In the genomic region with DNA sequence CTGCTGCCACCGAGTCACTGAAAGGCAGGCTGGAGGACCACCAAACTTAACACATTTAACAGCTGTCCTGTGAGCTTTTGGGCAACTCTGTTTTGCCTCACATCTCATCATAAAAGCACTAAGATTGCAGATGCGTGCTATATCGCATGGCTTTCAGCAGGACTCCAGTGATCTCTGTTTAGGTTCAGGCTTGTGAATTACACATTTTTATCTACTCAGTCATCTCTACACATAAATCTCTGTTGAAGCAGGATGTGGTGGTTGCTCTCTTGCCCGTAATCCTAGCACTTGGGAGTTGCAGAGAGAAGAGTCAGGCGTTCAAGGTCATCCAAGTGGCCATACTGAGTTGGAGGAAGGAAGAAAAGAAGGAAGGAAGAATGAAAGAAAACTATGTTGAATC, we compare ENCODE assay signal across 16 mouse cellular contexts. TPM values are rescaled to one million over a fixed set of nuclear protein-coding genes. Genes with fewer than 3 reads are reported as not detected.
A peak's percentile ranks its signal among the peaks of the same experiment; 100 is the strongest.
DNase-seq lines count a peak whose midpoint lies in the region; ATAC-seq and TF ChIP-seq lines count a peak whose summit lies in the region.
"Had no signal": no experiment of that assay in that cellular context is flagged by ENCODE, and none has a peak within 500 bp of the region (broad histone marks: within the 10 kb centered on the region; RNA-seq: fewer than 3 reads in every experiment).

No protein-coding gene starts in this region.

- no peak for ATAC-seq in heart, embryonic 13.5 days (ENCODE audit: extremely low read depth, insufficient number of reproducible peaks, low FRiP score, low TSS enrichment)
- ATAC-seq in megakaryocyte, adult 5-6 weeks (ENCODE audit: poor library complexity, severe bottlenecking): peak; percentile 8; the same call in 1 of the 2 replicates
- no peak for ATAC-seq in megakaryocyte-erythroid progenitor cell, adult 5-6 weeks (replicated peaks; ENCODE audit: low FRiP score, low TSS enrichment, poor library complexity, severe bottlenecking)

- TF ChIP-seq POLR2A in heart, adult 2 months (IDR thresholded peaks at IDR 0.05; ENCODE audit: insufficient read depth, low read depth, low read length): no peak
- TF ChIP-seq POLR2A in MEL (IDR thresholded peaks at IDR 0.05; ENCODE audit: control insufficient read depth in 1 of 2, insufficient read depth in 1 of 2, low read depth in 1 of 2, low read length in 2 of 2, poor library complexity in 1 of 2): no peak

- DNase-seq in heart, adult 2 months: no peak
- DNase-seq in 416B (ENCODE audit: low read depth): peak; percentile 82
- DNase-seq in MEL (ENCODE audit: low read depth, low spot score): no peak
- DNase-seq in left cerebral cortex, postnatal 25 days (ENCODE audit: low spot score in 2 of 2): no peak
- DNase-seq: cerebellum, postnatal 36 days; gastrocnemius, postnatal 25 days; kidney, adult 18-20 months; kidney, postnatal 4 days had no signal

- TF ChIP-seq CTCF in heart, adult 2 months (IDR thresholded peaks at IDR 0.05): no peak
- no peak for TF ChIP-seq CTCF in MEL (IDR thresholded peaks at IDR 0.05 in 2 of 3, conservative IDR thresholded peaks at IDR 0.05 in 1 of 3; ENCODE audit: control insufficient read depth in 1 of 3, insufficient read depth in 1 of 3, low read depth in 2 of 3, low read length in 3 of 3, poor library complexity in 1 of 3, severe bottlenecking in 1 of 3)

- H3K27ac ChIP-seq in heart, embryonic 13.5 days (replicated peaks): peak overlapping the region; percentile 36
- no peak overlapping the region for H3K27ac ChIP-seq in heart, adult 2 months
- 0 out of 2 replicates have a peak overlapping the region, but pooled peaks have one; percentile 11 for H3K27ac ChIP-seq in MEL (ENCODE audit: control insufficient read depth, low read depth, low read length)
- H3K27ac ChIP-seq: embryonic facial prominence, embryonic 12.5 days; forebrain, embryonic 10.5 days; hindbrain, embryonic 10.5 days; limb, embryonic 13.5 days had no signal

- peaks cover 2% of the 10 kb centered on the region; the same call in 1 of the 2 replicates for H3K9me3 ChIP-seq in heart, embryonic 13.5 days
- H3K9me3 ChIP-seq in MEL (replicated peaks; ENCODE audit: insufficient read depth, low read length): no peaks in the 10 kb centered on the region
- H3K9me3 ChIP-seq: embryonic facial prominence, embryonic 12.5 days had no signal

- whole genome bisulfite sequencing in heart, embryonic 13.5 days: 76% methylated on average over 5 of the region's 5 CpGs
- 70% methylated on average over 5 of the region's 5 CpGs for WGBS in heart, adult 2 months

- H3K4me3 ChIP-seq in heart, embryonic 13.5 days: no peak overlapping the region
- no peak overlapping the region for H3K4me3 ChIP-seq in heart, adult 2 months
- H3K4me3 ChIP-seq in MEL (ENCODE audit: control insufficient read depth in 1 of 2, insufficient read depth in 1 of 2, low read depth in 2 of 2, low read length in 2 of 2): no peak overlapping the region
- H3K4me3 ChIP-seq: embryonic facial prominence, embryonic 12.5 days; forebrain, embryonic 10.5 days; hindbrain, embryonic 10.5 days; limb, embryonic 13.5 days had no signal

- no peak for TF ChIP-seq EP300 in heart, adult 2 months (IDR thresholded peaks at IDR 0.05; ENCODE audit: insufficient read depth, low read depth, low read length)
- no peak for TF ChIP-seq EP300 in MEL (IDR thresholded peaks at IDR 0.05; ENCODE audit: low read depth in 1 of 2, low read length in 2 of 2)

- intact Hi-C loops in heart, adult 2 months (cut with DNase I): loop anchor here (2.0 kb wide), 1 partner anchor 21 kb away; no protein-coding TSS in a partner anchor
- intact Hi-C loops in left cerebral cortex, postnatal 25 days (cut with DNase I): no loop called here

- H3K27me3 ChIP-seq in heart, embryonic 13.5 days (replicated peaks): no peaks in the 10 kb centered on the region
- H3K27me3 ChIP-seq in heart, adult 2 months (ENCODE audit: control insufficient read depth, insufficient read depth, low read length): no peaks in the 10 kb centered on the region
- H3K27me3 ChIP-seq in MEL (ENCODE audit: control insufficient read depth in 1 of 2, insufficient read depth in 2 of 2, low read length in 2 of 2): no peaks in the 10 kb centered on the region
- H3K27me3 ChIP-seq: CH12.LX; embryonic facial prominence, embryonic 12.5 days; limb, embryonic 13.5 days had no signal

- H3K36me3 ChIP-seq in heart, embryonic 13.5 days: no peaks in the 10 kb centered on the region
- H3K36me3 ChIP-seq in heart, adult 2 months (ENCODE audit: control insufficient read depth, insufficient read depth, low read length): no peaks in the 10 kb centered on the region
- H3K36me3 ChIP-seq in MEL (ENCODE audit: control insufficient read depth in 1 of 2, insufficient read depth in 2 of 2, low read length in 2 of 2): peaks cover 0 to 7% of the 10 kb centered on the region in 2 experiments; a peak in 2 of 4 replicates
- H3K36me3 ChIP-seq: embryonic facial prominence, embryonic 12.5 days; forebrain, embryonic 10.5 days; hindbrain, embryonic 10.5 days; limb, embryonic 13.5 days had no signal

- TF ChIP-seq RAD21 in MEL (IDR thresholded peaks at IDR 0.05; ENCODE audit: low read depth, low read length): no peak

- H3K79me2 ChIP-seq in heart, adult 2 months (replicated peaks; ENCODE audit: control insufficient read depth, insufficient read depth, low read length): no peaks in the 10 kb centered on the region
- H3K79me2 ChIP-seq in MEL (ENCODE audit: control insufficient read depth, insufficient read depth, low read length, poor library complexity): no peaks in the 10 kb centered on the region

- no peak overlapping the region for H3K4me2 ChIP-seq in heart, embryonic 13.5 days
- H3K4me2 ChIP-seq: embryonic facial prominence, embryonic 12.5 days; limb, embryonic 13.5 days had no signal

- no peak overlapping the region for H3K9ac ChIP-seq in heart, embryonic 13.5 days
- H3K9ac ChIP-seq in heart, adult 2 months (ENCODE audit: low read depth, low read length): no peak overlapping the region
- no peak overlapping the region for H3K9ac ChIP-seq in MEL (ENCODE audit: control insufficient read depth, low read depth, low read length, poor library complexity, severe bottlenecking)
- H3K9ac ChIP-seq: embryonic facial prominence, embryonic 12.5 days; limb, embryonic 13.5 days had no signal

- H3K4me1 ChIP-seq in heart, embryonic 13.5 days: peaks cover 16% of the 10 kb centered on the region
- H3K4me1 ChIP-seq in heart, adult 2 months (ENCODE audit: control insufficient read depth, insufficient read depth, low read length): peaks cover 6% of the 10 kb centered on the region
- peaks cover 0 to 14% of the 10 kb centered on the region in 2 experiments; a peak in 2 of 4 replicates for H3K4me1 ChIP-seq in MEL (ENCODE audit: control insufficient read depth in 1 of 2, insufficient read depth in 2 of 2, low read length in 2 of 2)
- H3K4me1 ChIP-seq: embryonic facial prominence, embryonic 12.5 days; limb, embryonic 13.5 days had no signal

TF ChIP-seq in MEL, 35 proteins besides CTCF, POLR2A, EP300 and RAD21:
- no peak for TF ChIP-seq MAFK (IDR thresholded peaks at IDR 0.05; ENCODE audit: borderline replicate concordance, low read depth, low read length)
- no peak for TF ChIP-seq GATA1 (IDR thresholded peaks at IDR 0.05; ENCODE audit: low read depth, low read length)
- no peak for TF ChIP-seq NRF1 (IDR thresholded peaks at IDR 0.05; ENCODE audit: insufficient read depth, low read depth, low read length, poor library complexity, severe bottlenecking)
- no peak for TF ChIP-seq TCF12 (IDR thresholded peaks at IDR 0.05; ENCODE audit: low read depth, low read length)
- TF ChIP-seq ELF1 (IDR thresholded peaks at IDR 0.05; ENCODE audit: low read depth, low read length): no peak
- no peak for TF ChIP-seq MXI1 (IDR thresholded peaks at IDR 0.05; ENCODE audit: low read depth, low read length)
- TF ChIP-seq ZKSCAN1 (IDR thresholded peaks at IDR 0.05; ENCODE audit: low read depth, low read length): no peak
- TF ChIP-seq USF2 (IDR thresholded peaks at IDR 0.05; ENCODE audit: borderline replicate concordance in 1 of 2, insufficient read depth in 1 of 2, low read depth in 1 of 2, low read length in 2 of 2): no peak
- no peak for TF ChIP-seq ZNF384 (IDR thresholded peaks at IDR 0.05; ENCODE audit: low read depth, low read length)
- TF ChIP-seq MEF2A (IDR thresholded peaks at IDR 0.05; ENCODE audit: extremely low read depth, insufficient replicate concordance, low read depth, low read length, poor library complexity, severe bottlenecking): no peak
- no peak for TF ChIP-seq SMC3 (IDR thresholded peaks at IDR 0.05; ENCODE audit: low read depth, low read length)
- no peak for TF ChIP-seq ETS1 (IDR thresholded peaks at IDR 0.05; ENCODE audit: low read depth, low read length)
- TF ChIP-seq NELFE (IDR thresholded peaks at IDR 0.05; ENCODE audit: low read depth, low read length): no peak
- TF ChIP-seq SIN3A (IDR thresholded peaks at IDR 0.05; ENCODE audit: low read length): no peak
- TF ChIP-seq POLR2AphosphoS2 (IDR thresholded peaks at IDR 0.05; ENCODE audit: low read length): no peak
- TF ChIP-seq POLR2AphosphoS5 (IDR thresholded peaks at IDR 0.05; ENCODE audit: borderline replicate concordance, low read depth, low read length): no peak
- no peak for TF ChIP-seq CHD1 (IDR thresholded peaks at IDR 0.05; ENCODE audit: low read depth, low read length)
- no peak for TF ChIP-seq USF1 (IDR thresholded peaks at IDR 0.05; ENCODE audit: low read depth, low read length)
- no peak for TF ChIP-seq MAZ (IDR thresholded peaks at IDR 0.05; ENCODE audit: low read depth, low read length)
TF ChIP-seq in MEL: peak in this region for 0.

RNA-seq across cellular contexts. Expression of gene Atf7ip, which starts 14.3 kb away (rescaled TPM):
- polyA plus RNA-seq in heart, embryonic 13.5 days (2015; fragmentation: Nextera tagmentation; extraction: Ambion mirVana): 31.6 and 33.7 TPM in 2 replicates
- 10 to 100 TPM; 73.1 to 88.0 TPM for total RNA-seq in heart, adult 2 months (2021)
- polyA plus RNA-seq in heart, adult 2 months (2012; rRNA removed): 21.4 and 31.7 TPM in 2 replicates
- 7.3 and 10.7 TPM in 2 replicates for total RNA-seq in MEL (2012; rRNA removed)
- 10 to 100 TPM; 24.6 to 56.1 TPM for polyA plus RNA-seq in MEL (2012; ENCODE audit: insufficient read depth in 1 of 2, insufficient read length in 2 of 2, low read depth in 1 of 2, low replicate concordance in 2 of 2, missing spikeins in 1 of 2)
- 101 and 129 TPM in 2 replicates for total RNA-seq in megakaryocyte, adult 5-6 weeks (2015)
- 80.1 and 84.8 TPM in 2 replicates for total RNA-seq in megakaryocyte, adult 5-6 weeks (2017)
- 100 to 1,000 TPM; 108 to 125 TPM for total RNA-seq in left cerebral cortex, postnatal 25 days (2021)
- total RNA-seq in megakaryocyte-erythroid progenitor cell, adult 5-6 weeks (2014; fragmentation: Nextera tagmentation): 121 and 135 TPM in 2 replicates
- 50.3 and 61.7 TPM in 2 replicates for total RNA-seq in megakaryocyte-erythroid progenitor cell, adult 5-6 weeks (2017)
